Mouse (Mus musculus): ENCODE data around the gene Fam208b. TPM values are rescaled to one million over a fixed set of nuclear protein-coding genes. Genes with fewer than 3 reads are reported as not detected.

Gene Fam208b
- polyA plus RNA-seq, 1 experiment = 31.1 TPM

- DNase-seq (ENCODE audit: low read depth) = peak; percentile 88
- no peak for TF ChIP-seq CTCF (IDR thresholded peaks at IDR 0.05; ENCODE audit: borderline replicate concordance, extremely low read depth, insufficient read depth, insufficient read length)
- TF ChIP-seq POLR2A (IDR thresholded peaks at IDR 0.05; ENCODE audit: borderline replicate concordance, extremely low read depth, insufficient read depth, insufficient read length, poor library complexity, severe bottlenecking) = peak; percentile 41; the same call in 1 of the 2 replicates
These were observed 23.2 kb upstream of the Fam208b start, which contains the start of gene Asb13 for GRCm38 (mm10) chr13:3633895-3634811. Asb13 (plus strand) TSS chr13:3634032.

- no peak for DNase-seq (ENCODE audit: low read depth)
- TF ChIP-seq POLR2A (IDR thresholded peaks at IDR 0.05; ENCODE audit: borderline replicate concordance, extremely low read depth, insufficient read depth, insufficient read length, poor library complexity, severe bottlenecking) (no peak), CTCF (IDR thresholded peaks at IDR 0.05; ENCODE audit: borderline replicate concordance, extremely low read depth, insufficient read depth, insufficient read length) (no peak)
These were observed 22.2 kb upstream of the Fam208b start for GRCm38 (mm10) chr13:3633131-3633530.

GRCm38 (mm10) chr13:3632551-3632950 lies 21.6 kb upstream of the Fam208b start:
- TF ChIP-seq CTCF (IDR thresholded peaks at IDR 0.05; ENCODE audit: borderline replicate concordance, extremely low read depth, insufficient read depth, insufficient read length) = no peak
- DNase-seq (ENCODE audit: low read depth) = no peak

GRCm38 (mm10) chr13:3628102-3628501 lies 17.2 kb upstream of the Fam208b start:
- TF ChIP-seq POLR2A (IDR thresholded peaks at IDR 0.05; ENCODE audit: borderline replicate concordance, extremely low read depth, insufficient read depth, insufficient read length, poor library complexity, severe bottlenecking) = no peak
- TF ChIP-seq CTCF (IDR thresholded peaks at IDR 0.05; ENCODE audit: borderline replicate concordance, extremely low read depth, insufficient read depth, insufficient read length) = no peak

GRCm38 (mm10) chr13:3627139-3627538 lies 16.2 kb upstream of the Fam208b start:
- no peak for TF ChIP-seq POLR2A (IDR thresholded peaks at IDR 0.05; ENCODE audit: borderline replicate concordance, extremely low read depth, insufficient read depth, insufficient read length, poor library complexity, severe bottlenecking)
- no peak for TF ChIP-seq CTCF (IDR thresholded peaks at IDR 0.05; ENCODE audit: borderline replicate concordance, extremely low read depth, insufficient read depth, insufficient read length)
- DNase-seq (ENCODE audit: low read depth) = no peak

More at GRCm38 (mm10) chr13:3628102-3628501, 17.2 kb upstream of the Fam208b start:
- DNase-seq (ENCODE audit: low read depth) = no peak

- TF ChIP-seq CTCF (IDR thresholded peaks at IDR 0.05; ENCODE audit: borderline replicate concordance, extremely low read depth, insufficient read depth, insufficient read length) (no peak), POLR2A (IDR thresholded peaks at IDR 0.05; ENCODE audit: borderline replicate concordance, extremely low read depth, insufficient read depth, insufficient read length, poor library complexity, severe bottlenecking) (no peak)
These were observed 652 bp downstream of the Fam208b start for GRCm38 (mm10) chr13:3610118-3610794.

GRCm38 (mm10) chr13:3609780-3610117 lies 1.2 kb downstream of the Fam208b start:
- no peak for DNase-seq (ENCODE audit: low read depth)
- TF ChIP-seq POLR2A (IDR thresholded peaks at IDR 0.05; ENCODE audit: borderline replicate concordance, extremely low read depth, insufficient read depth, insufficient read length, poor library complexity, severe bottlenecking) (no peak), CTCF (IDR thresholded peaks at IDR 0.05; ENCODE audit: borderline replicate concordance, extremely low read depth, insufficient read depth, insufficient read length) (no peak)

More at GRCm38 (mm10) chr13:3610118-3610794, 652 bp downstream of the Fam208b start:
- DNase-seq (ENCODE audit: low read depth) = peak; percentile 53

- DNase-seq (ENCODE audit: low read depth) = no peak
- TF ChIP-seq POLR2A (IDR thresholded peaks at IDR 0.05; ENCODE audit: borderline replicate concordance, extremely low read depth, insufficient read depth, insufficient read length, poor library complexity, severe bottlenecking) (no peak), CTCF (IDR thresholded peaks at IDR 0.05; ENCODE audit: borderline replicate concordance, extremely low read depth, insufficient read depth, insufficient read length) (no peak)
These were observed 14.7 kb downstream of the Fam208b start for GRCm38 (mm10) chr13:3596232-3596631.

- TF ChIP-seq POLR2A (IDR thresholded peaks at IDR 0.05; ENCODE audit: borderline replicate concordance, extremely low read depth, insufficient read depth, insufficient read length, poor library complexity, severe bottlenecking) = no peak
- no peak for TF ChIP-seq CTCF (IDR thresholded peaks at IDR 0.05; ENCODE audit: borderline replicate concordance, extremely low read depth, insufficient read depth, insufficient read length)
These were observed 16.6 kb downstream of the Fam208b start for GRCm38 (mm10) chr13:3594311-3594710.

GRCm38 (mm10) chr13:3590789-3591188 lies 20.1 kb downstream of the Fam208b start:
- peak; percentile 7 for DNase-seq (ENCODE audit: low read depth)
- TF ChIP-seq CTCF (IDR thresholded peaks at IDR 0.05; ENCODE audit: borderline replicate concordance, extremely low read depth, insufficient read depth, insufficient read length) = peak; percentile 32; the same call in 1 of the 2 replicates
- no peak for TF ChIP-seq POLR2A (IDR thresholded peaks at IDR 0.05; ENCODE audit: borderline replicate concordance, extremely low read depth, insufficient read depth, insufficient read length, poor library complexity, severe bottlenecking)

More at GRCm38 (mm10) chr13:3594311-3594710, 16.6 kb downstream of the Fam208b start:
- no peak for DNase-seq (ENCODE audit: low read depth)

- TF ChIP-seq CTCF (IDR thresholded peaks at IDR 0.05; ENCODE audit: borderline replicate concordance, extremely low read depth, insufficient read depth, insufficient read length) (no peak), POLR2A (IDR thresholded peaks at IDR 0.05; ENCODE audit: borderline replicate concordance, extremely low read depth, insufficient read depth, insufficient read length, poor library complexity, severe bottlenecking) (no peak)
- DNase-seq (ENCODE audit: low read depth) = no peak
These were observed 47.0 kb downstream of the Fam208b start for GRCm38 (mm10) chr13:3563953-3564352.
